Mouse (Mus musculus) forebrain, embryonic 11.5 days (tissue): Measurements from ENCODE around the gene Tmem143. TPM values are rescaled to one million over a fixed set of nuclear protein-coding genes. Genes with fewer than 3 reads are reported as not detected.

Experiments used
- ATAC-seq: fragments of 200-750 bp; cut with Nextera tagmentation; replicated peaks from 2 replicates; pipeline ENCODE4 v1.8.0; 2017; ENCODE audit warnings: moderate TSS enrichment; ENCODE audit not compliant: low FRiP score
- DNase-seq: peaks from one replicate; pipeline ENCODE4 v3.0.0-alpha.2; 2017; ENCODE audit warnings: low spot score
- H3K27ac ChIP-seq: fragments of 300-500 bp; sonication (generic); 2 replicates; pipeline ENCODE4 v1.5.1; 2014; ENCODE audit warnings: low read depth, low read length
- H3K27me3 ChIP-seq: fragments of 300-500 bp; sonication (generic); 2 replicates; pipeline ENCODE4 v1.6.1; 2014; ENCODE audit warnings: mild to moderate bottlenecking, low read length, mixed read lengths; ENCODE audit not compliant: control insufficient read depth, insufficient read depth
- H3K36me3 ChIP-seq: fragments of 300-500 bp; sonication (generic); 2 replicates; pipeline ENCODE4 v1.6.1; 2014; ENCODE audit warnings: mild to moderate bottlenecking, low read length, moderate library complexity, mixed read lengths; ENCODE audit not compliant: control insufficient read depth, insufficient read depth
- H3K4me1 ChIP-seq: fragments of 300-500 bp; sonication (generic); replicated peaks from 2 replicates; pipeline ENCODE4 v1.6.1; 2014; ENCODE audit warnings: low read length, mixed read lengths; ENCODE audit not compliant: control insufficient read depth, insufficient read depth
- H3K4me2 ChIP-seq: fragments of 300-500 bp; sonication (generic); 2 replicates; pipeline ENCODE4 v1.6.1; 2014; ENCODE audit warnings: low read depth, mild to moderate bottlenecking, low read length, moderate library complexity, mixed read lengths; ENCODE audit not compliant: severe bottlenecking
- H3K4me3 ChIP-seq: fragments of 300-500 bp; sonication (generic); 2 replicates; pipeline ENCODE4 v1.5.1; 2014; ENCODE audit warnings: low read depth, low read length
- H3K9ac ChIP-seq: fragments of 300-500 bp; sonication (generic); 2 replicates; pipeline ENCODE4 v1.6.1; 2014; ENCODE audit warnings: low read length
- H3K9me3 ChIP-seq: fragments of 300-500 bp; sonication (generic); 2 replicates; pipeline ENCODE4 v1.6.1; 2016; ENCODE audit warnings: low read length, mixed read lengths; ENCODE audit not compliant: control insufficient read depth
- WGBS: fragments of 180-500 bp; shearing (Covaris S2); extraction: QIAGEN DNeasy Blood & Tissue Kit; methylation state at CpG from one replicate; pipeline ENCODE4 v1.1.7; 2014; 5-methylcytosine and 5-hydroxymethylcytosine counted together
- polyA plus RNA-seq: library from polyadenylated mRNA; unstranded; fragments of >200 nt; fragmentation: Nextera tagmentation; extraction: Ambion mirVana; gene quantifications from 2 replicates; pipeline ENCODE4 v1.2.1, GENCODE M21; 2014

The Tmem143 gene
- polyA plus RNA-seq: 2.6 and 3.2 TPM in 2 replicates

GRCm38 (mm10) chr7:45896517-45897257 lies at the start of gene Tmem143, which contains the start of gene Syngr4:
Gene Tmem143, plus strand, starts transcription at chr7:45896941.
Gene Syngr4, minus strand, starts transcription at chr7:45896714.
- Histone ChIP-seq H3K27me3 (no peaks in the 10 kb centered on the region; the same call in 1 of the 2 replicates), H3K4me1 (peaks cover 4% of the 10 kb centered on the region; the same call in 1 of the 2 replicates), H3K4me3 (peak within 1 kb of the TSS; percentile 43), H3K9me3 (no peaks in the 10 kb centered on the region), H3K9ac (peak within 1 kb of the TSS; percentile 70), H3K4me2 (peak within 1 kb of the TSS; percentile 78), H3K27ac (peak within 1 kb of the TSS; percentile 50), H3K36me3 (no peaks in the 10 kb centered on the region)
- ATAC-seq: peak; percentile 91
- 1% methylated on average over 40 of the region's 40 CpGs for WGBS
- peak; percentile 97 for DNase-seq

- no peaks in the 10 kb centered on the region for H3K27me3 ChIP-seq
- WGBS: 10% methylated on average over 6 of the region's 6 CpGs
- H3K4me1 ChIP-seq: 0 out of 2 replicates have a peak, but pooled peaks cover 4% of the 10 kb centered on the region
- DNase-seq: no peak
- no peaks in the 10 kb centered on the region for H3K9me3 ChIP-seq
- no peak overlapping the region for H3K4me3 ChIP-seq
- H3K4me2 ChIP-seq: no peak overlapping the region
- H3K9ac ChIP-seq: 0 out of 2 replicates have a peak overlapping the region, but pooled peaks have one; percentile 12
- H3K27ac ChIP-seq: no peak overlapping the region
- ATAC-seq: no peak
- no peaks in the 10 kb centered on the region for H3K36me3 ChIP-seq
Measured at GRCm38 (mm10) chr7:45848447-45849027, 48.2 kb upstream of the Tmem143 start.

GRCm38 (mm10) chr7:45850661-45851060 lies 46.1 kb upstream of the Tmem143 start:
- no peak overlapping the region for H3K9ac ChIP-seq
- no peak for DNase-seq
- WGBS: 79% methylated on average over 3 of the region's 3 CpGs
- ATAC-seq: no peak
- no peak overlapping the region for H3K4me3 ChIP-seq
- H3K4me2 ChIP-seq: no peak overlapping the region
- H3K36me3 ChIP-seq: no peaks in the 10 kb centered on the region
- H3K9me3 ChIP-seq: no peaks in the 10 kb centered on the region
- 0 out of 2 replicates have a peak, but pooled peaks cover 4% of the 10 kb centered on the region for H3K4me1 ChIP-seq
- H3K27me3 ChIP-seq: no peaks in the 10 kb centered on the region
- H3K27ac ChIP-seq: no peak overlapping the region

- peaks cover 13% of the 10 kb centered on the region for H3K27me3 ChIP-seq
- ATAC-seq: no peak
- H3K4me2 ChIP-seq: no peak overlapping the region
- no peak overlapping the region for H3K27ac ChIP-seq
- peaks cover 4% of the 10 kb centered on the region; the same call in 1 of the 2 replicates for H3K4me1 ChIP-seq
- 84% methylated on average over 12 of the region's 12 CpGs for WGBS
- no peak overlapping the region for H3K4me3 ChIP-seq
- H3K36me3 ChIP-seq: no peaks in the 10 kb centered on the region
- no peak for DNase-seq
- no peak overlapping the region for H3K9ac ChIP-seq
- H3K9me3 ChIP-seq: no peaks in the 10 kb centered on the region
Measured at GRCm38 (mm10) chr7:45853089-45853488, 43.7 kb upstream of the Tmem143 start.

- 3% methylated on average over 30 of the region's 30 CpGs for WGBS
Measured at GRCm38 (mm10) chr7:45856950-45857901, 39.5 kb upstream of the Tmem143 start.

GRCm38 (mm10) chr7:45859008-45859407 lies 37.7 kb upstream of the Tmem143 start:
- Histone ChIP-seq H3K27me3 (peaks cover 17% of the 10 kb centered on the region), H3K9ac (no peak overlapping the region), H3K4me1 (no peaks in the 10 kb centered on the region; the same call in none of the 2 replicates), H3K4me2 (no peak overlapping the region), H3K9me3 (no peaks in the 10 kb centered on the region), H3K27ac (no peak overlapping the region), H3K4me3 (no peak overlapping the region), H3K36me3 (no peaks in the 10 kb centered on the region)
- DNase-seq (no peak), ATAC-seq (no peak)
- 79% methylated on average over 4 of the region's 4 CpGs for WGBS

More at GRCm38 (mm10) chr7:45856950-45857901, 39.5 kb upstream of the Tmem143 start:
- Histone ChIP-seq H3K27ac (no peak overlapping the region), H3K4me1 (no peaks in the 10 kb centered on the region; the same call in none of the 2 replicates), H3K36me3 (no peaks in the 10 kb centered on the region), H3K27me3 (peaks cover 17% of the 10 kb centered on the region), H3K4me2 (peak overlapping the region; percentile 54), H3K9me3 (no peaks in the 10 kb centered on the region), H3K9ac (peak overlapping the region; percentile 5; the same call in 1 of the 2 replicates), H3K4me3 (peak overlapping the region; percentile 27)
- peak; percentile 67 for DNase-seq
- ATAC-seq: no peak

- Histone ChIP-seq H3K9ac (no peak overlapping the region), H3K27me3 (peaks cover 15% of the 10 kb centered on the region), H3K4me3 (no peak overlapping the region), H3K4me2 (no peak overlapping the region), H3K27ac (no peak overlapping the region), H3K36me3 (no peaks in the 10 kb centered on the region), H3K9me3 (no peaks in the 10 kb centered on the region), H3K4me1 (peaks cover 5% of the 10 kb centered on the region)
- DNase-seq: no peak
- 86% methylated on average over 7 of the region's 7 CpGs for WGBS
- no peak for ATAC-seq
Measured at GRCm38 (mm10) chr7:45862804-45863203, 33.9 kb upstream of the Tmem143 start.

GRCm38 (mm10) chr7:45864435-45864834 lies 32.3 kb upstream of the Tmem143 start:
- 75% methylated on average over 3 of the region's 3 CpGs for WGBS
- Histone ChIP-seq H3K27ac (no peak overlapping the region), H3K4me2 (no peak overlapping the region), H3K27me3 (peaks cover 24% of the 10 kb centered on the region), H3K36me3 (no peaks in the 10 kb centered on the region), H3K9ac (no peak overlapping the region), H3K9me3 (no peaks in the 10 kb centered on the region), H3K4me1 (peaks cover 9% of the 10 kb centered on the region), H3K4me3 (no peak overlapping the region)
- ATAC-seq (no peak), DNase-seq (no peak)
